Mouse (Mus musculus) liver, adult 2 months (tissue): ENCODE data around the gene Pdzk1ip1. TPM values are rescaled to one million over a fixed set of nuclear protein-coding genes. Genes with fewer than 3 reads are reported as not detected.

Experiments used
- DNase-seq: peaks from one replicate; pipeline ENCODE4 v3.0.0-alpha.2; 2011; ENCODE audit warnings: low read depth, low spot score; ENCODE audit errors: extremely low read depth
- H3K27ac ChIP-seq: fragments of 200-500 bp; replicated peaks from 2 replicates; pipeline ENCODE4 v1.5.1; 2012; ENCODE audit warnings: low read depth, mild to moderate bottlenecking, control low read depth, inconsistent platforms, low read length; ENCODE audit not compliant: insufficient read depth
- H3K27me3 ChIP-seq: fragments of 200-500 bp; 2 replicates; pipeline ENCODE4 v1.6.1; 2012; ENCODE audit warnings: mild to moderate bottlenecking, moderate library complexity, low read length, inconsistent platforms; ENCODE audit not compliant: control insufficient read depth, insufficient read depth
- H3K36me3 ChIP-seq: fragments of 200-500 bp; 2 replicates; pipeline ENCODE4 v1.6.1; 2012; ENCODE audit warnings: low read length, inconsistent platforms; ENCODE audit not compliant: control insufficient read depth, insufficient read depth
- H3K4me1 ChIP-seq: fragments of 200-500 bp; 2 replicates; pipeline ENCODE4 v1.6.1; 2011; ENCODE audit warnings: low read length; ENCODE audit not compliant: control insufficient read depth, insufficient read depth
- H3K4me3 ChIP-seq: fragments of 200-500 bp; 2 replicates; pipeline ENCODE4 v1.5.1; 2011; ENCODE audit warnings: low read depth, mild to moderate bottlenecking, control low read depth, low read length, moderate library complexity; ENCODE audit not compliant: insufficient read depth
- H3K79me2 ChIP-seq: fragments of 200-500 bp; 2 replicates; pipeline ENCODE4 v1.6.1; 2012; ENCODE audit warnings: inconsistent platforms, mild to moderate bottlenecking, low read length, moderate library complexity; ENCODE audit not compliant: control insufficient read depth, insufficient read depth
- H3K9ac ChIP-seq: fragments of 200-500 bp; 2 replicates; pipeline ENCODE4 v1.6.1; 2012; ENCODE audit warnings: low read depth, mild to moderate bottlenecking, control low read depth, inconsistent platforms, low read length
- CTCF ChIP-seq: fragments of 200-500 bp; IDR thresholded peaks from 2 replicates; pipeline ENCODE4 v1.5.1; 2011; ENCODE audit warnings: low read depth, low read length, control low read depth
- POLR2A ChIP-seq: fragments of 200-500 bp; IDR thresholded peaks from 2 replicates; pipeline ENCODE4 v1.6.1; 2011; ENCODE audit warnings: low read length, control low read depth; ENCODE audit not compliant: insufficient read depth; ENCODE audit errors: extremely low read depth
- WGBS: fragments of 180-500 bp; shearing (Covaris S2); methylation state at CpG from one replicate; pipeline ENCODE4 v1.1.7; 2018; 5-methylcytosine and 5-hydroxymethylcytosine counted together
- polyA plus RNA-seq: library from polyadenylated mRNA; depleted of rRNA; stranded (reverse); fragments of >200 nt; gene quantifications from 2 replicates; pipeline ENCODE4 v1.2.3, GENCODE M21; 2012; rRNA removed
- total RNA-seq: library from RNA; depleted of rRNA; stranded (reverse); fragments of >200 nt; gene quantifications from 2 replicates; pipeline ENCODE4 v1.2.3, GENCODE M21; 2014; rRNA removed

Pdzk1ip1 gene
- 4.6 and 7.7 TPM in 2 replicates for total RNA-seq
- 9.0 and 14.4 TPM in 2 replicates for polyA plus RNA-seq

GRCm38 (mm10) chr4:115088611-115089338 is at the start of gene Pdzk1ip1:
Gene Pdzk1ip1, plus strand, starts transcription at chr4:115088708.
- no peaks in the 10 kb centered on the region for H3K79me2 ChIP-seq
- H3K9ac ChIP-seq = peak within 1 kb of the TSS; percentile 45
- H3K27me3 ChIP-seq = no peaks in the 10 kb centered on the region
- no peaks in the 10 kb centered on the region for H3K36me3 ChIP-seq
- 13% methylated on average over 11 of the region's 11 CpGs for WGBS
- no peaks in the 10 kb centered on the region; the same call in 1 of the 2 replicates for H3K4me1 ChIP-seq
- H3K27ac ChIP-seq = 0 out of 2 replicates have a peak within 1 kb of the TSS, but pooled peaks have one; percentile 2
- H3K4me3 ChIP-seq = peak within 1 kb of the TSS; percentile 56
- DNase-seq = peak; percentile 76
- TF ChIP-seq CTCF = no peak
- no peak for TF ChIP-seq POLR2A

DNA sequence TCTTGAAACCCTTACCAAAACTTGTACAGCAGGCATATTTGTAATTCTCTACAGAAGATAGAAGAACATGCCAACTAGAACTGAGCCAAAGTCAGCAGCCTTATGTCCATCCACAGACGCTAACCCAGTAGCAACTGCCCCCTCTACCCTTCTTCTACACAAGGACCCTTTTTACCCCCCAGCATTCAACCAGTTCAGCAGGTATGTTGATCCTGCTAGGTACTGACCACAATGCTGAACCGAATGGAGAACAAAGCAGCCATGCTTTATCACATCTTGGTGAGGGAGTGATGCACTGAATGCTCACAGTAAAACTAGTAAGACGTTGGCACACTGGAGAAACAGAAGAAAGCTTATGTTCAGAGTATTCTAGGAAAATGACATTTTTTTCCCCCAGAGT is 42.9 kb upstream of the Pdzk1ip1 start:
- DNase-seq = no peak
- Histone ChIP-seq H3K4me1 (no peaks in the 10 kb centered on the region), H3K27ac (no peak overlapping the region), H3K4me3 (no peak overlapping the region), H3K9ac (no peak overlapping the region), H3K36me3 (no peaks in the 10 kb centered on the region), H3K79me2 (no peaks in the 10 kb centered on the region), H3K27me3 (no peaks in the 10 kb centered on the region; the same call in 1 of the 2 replicates)
- TF ChIP-seq CTCF (no peak), POLR2A (no peak)
- 81% methylated on average over 3 of the region's 3 CpGs for WGBS

DNA sequence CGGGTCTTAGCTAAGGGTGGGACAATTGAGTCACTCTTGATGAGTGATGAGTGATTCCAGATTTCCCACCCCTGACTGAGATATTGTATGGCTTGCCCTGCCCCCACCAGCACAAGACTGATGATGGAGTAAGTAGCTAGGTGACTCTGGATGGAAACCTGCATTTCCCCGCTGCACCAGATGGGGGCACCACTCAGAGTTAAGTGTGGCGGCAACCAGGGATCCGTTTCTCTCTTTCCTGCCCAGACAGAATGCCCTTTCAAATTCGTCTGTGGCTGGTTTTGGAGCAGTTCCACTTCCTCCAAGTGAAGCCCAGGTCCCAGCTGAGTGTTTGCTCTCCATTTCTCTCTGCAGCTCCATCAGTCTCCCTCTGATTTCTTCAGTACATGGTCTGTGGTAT is 40.8 kb upstream of the Pdzk1ip1 start:
- peaks cover under 1% of the 10 kb centered on the region; the same call in 1 of the 2 replicates for H3K4me1 ChIP-seq
- peaks cover 1% of the 10 kb centered on the region; the same call in 1 of the 2 replicates for H3K27me3 ChIP-seq
- H3K4me3 ChIP-seq = no peak overlapping the region
- no peak overlapping the region for H3K27ac ChIP-seq
- H3K36me3 ChIP-seq = no peaks in the 10 kb centered on the region
- H3K9ac ChIP-seq = no peak overlapping the region
- 5% methylated on average over 5 of the region's 5 CpGs for WGBS
- no peak for TF ChIP-seq POLR2A
- peak; percentile 73 for TF ChIP-seq CTCF
- peak; percentile 10 for DNase-seq
- H3K79me2 ChIP-seq = no peaks in the 10 kb centered on the region

DNA sequence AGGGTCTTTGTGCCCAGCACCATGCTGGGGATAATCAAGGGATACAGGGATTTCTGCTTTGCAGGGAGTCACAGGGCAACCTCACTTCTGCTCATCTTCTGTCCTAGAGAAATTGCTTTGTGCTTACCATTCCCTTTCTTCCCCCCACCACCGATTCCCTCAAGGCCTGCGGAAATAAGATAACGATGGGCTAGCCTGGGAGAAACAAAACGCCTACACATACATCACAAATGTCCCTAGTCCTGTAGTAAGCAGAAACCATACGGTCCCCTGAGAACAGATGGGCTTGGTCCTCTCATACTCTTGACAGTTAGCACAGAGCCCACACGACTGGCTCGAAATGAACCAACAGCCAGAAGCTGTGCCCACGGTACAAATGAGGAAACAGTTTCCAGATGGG is 40.3 kb upstream of the Pdzk1ip1 start:
- Histone ChIP-seq H3K4me1 (peaks cover 2% of the 10 kb centered on the region; the same call in 1 of the 2 replicates), H3K36me3 (no peaks in the 10 kb centered on the region), H3K4me3 (no peak overlapping the region), H3K79me2 (no peaks in the 10 kb centered on the region), H3K27ac (no peak overlapping the region), H3K9ac (no peak overlapping the region), H3K27me3 (peaks cover 3% of the 10 kb centered on the region; the same call in 1 of the 2 replicates)
- 60% methylated on average over 8 of the region's 8 CpGs for WGBS
- no peak for TF ChIP-seq POLR2A
- no peak for DNase-seq

- no peak for TF ChIP-seq POLR2A
- TF ChIP-seq CTCF = no peak
- Histone ChIP-seq H3K9ac (no peak overlapping the region), H3K4me3 (no peak overlapping the region), H3K36me3 (no peaks in the 10 kb centered on the region), H3K4me1 (peaks cover 2% of the 10 kb centered on the region; the same call in 1 of the 2 replicates), H3K27me3 (peaks cover 13% of the 10 kb centered on the region), H3K79me2 (no peaks in the 10 kb centered on the region), H3K27ac (no peak overlapping the region)
- WGBS = 75% methylated on average over 5 of the region's 5 CpGs
- no peak for DNase-seq
These were observed 37.3 kb upstream of the Pdzk1ip1 start for GRCm38 (mm10) chr4:115051245-115051644.

DNA sequence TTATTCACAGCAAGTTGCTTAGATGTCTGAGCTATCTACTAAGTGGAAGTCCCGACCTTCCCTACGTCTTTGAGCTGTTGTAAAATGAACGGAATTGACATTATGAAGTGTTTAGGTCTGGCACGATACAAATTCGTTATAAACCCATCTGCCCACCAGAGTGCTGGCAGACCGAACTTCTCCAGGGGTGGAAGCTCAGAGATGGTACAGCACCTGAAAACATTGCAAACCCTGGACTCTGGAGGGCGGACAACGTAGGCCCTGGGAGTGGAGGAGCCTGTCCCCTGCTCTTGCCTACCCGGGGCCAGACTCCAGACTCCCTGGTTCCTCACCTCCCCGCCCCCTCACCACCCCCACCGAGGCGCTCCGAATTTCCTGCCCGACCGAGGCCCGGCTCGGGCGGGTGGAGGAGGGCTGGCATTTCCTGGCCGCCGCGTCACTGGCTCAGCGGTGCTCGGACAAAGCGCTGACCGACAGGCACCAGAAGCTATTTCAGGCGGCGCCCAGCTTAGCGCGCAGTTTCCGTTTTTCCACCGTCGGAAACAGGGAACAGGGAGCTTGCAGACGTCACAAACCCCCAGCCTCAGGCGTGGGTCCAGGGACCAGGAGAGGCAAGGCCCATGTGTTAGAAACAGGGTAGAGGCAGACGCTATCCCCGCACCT is 36.0 kb upstream of the Pdzk1ip1 start:
- no peak for DNase-seq
- Histone ChIP-seq H3K36me3 (no peaks in the 10 kb centered on the region), H3K27ac (peak overlapping the region; percentile 63), H3K9ac (peak overlapping the region; percentile 28), H3K4me3 (no peak overlapping the region), H3K79me2 (no peaks in the 10 kb centered on the region), H3K27me3 (peaks cover 21% of the 10 kb centered on the region), H3K4me1 (peaks cover 5% of the 10 kb centered on the region; the same call in 1 of the 2 replicates)
- WGBS = 3% methylated on average over 36 of the region's 36 CpGs
- TF ChIP-seq POLR2A (no peak), CTCF (no peak)
